ENCODE assay signal across 15 mouse cellular contexts in genomic region chr14:75409772-75410171, GRCm38 (mm10). TPM values are rescaled to one million over a fixed set of nuclear protein-coding genes. Genes with fewer than 3 reads are reported as not detected.
"Had no signal": no experiment of that assay in that cellular context is flagged by ENCODE, and none has a peak within 500 bp of the region (broad histone marks: within the 10 kb centered on the region; RNA-seq: fewer than 3 reads in every experiment).

No protein-coding gene starts in this region.

- H3K36me3 ChIP-seq: limb, embryonic 13.5 days; neural tube, embryonic 15.5 days had no signal

- H3K27ac ChIP-seq: limb, embryonic 13.5 days; liver, embryonic 14.5 days; neural tube, embryonic 15.5 days had no signal

- H3K4me3 ChIP-seq: limb, embryonic 13.5 days; myocyte; neural tube, embryonic 15.5 days had no signal

- H3K4me2 ChIP-seq: limb, embryonic 13.5 days; neural tube, embryonic 15.5 days had no signal

- H3K27me3 ChIP-seq: limb, embryonic 13.5 days; neural tube, embryonic 15.5 days had no signal

- H3K9ac ChIP-seq: limb, embryonic 13.5 days; liver, embryonic 14.5 days; neural tube, embryonic 15.5 days had no signal

- H3K9me3 ChIP-seq: limb, embryonic 13.5 days; neural tube, embryonic 15.5 days had no signal

- H3K4me1 ChIP-seq: limb, embryonic 13.5 days had no signal

- ATAC-seq: lung, postnatal 0 days had no signal

- DNase-seq: kidney, adult 11 months; kidney, adult 9 months; kidney, postnatal 10 days; left cerebral cortex, postnatal 4 days; lung, postnatal 4 days; right cerebral cortex, postnatal 4 days; spleen, adult 18-20 months; thymus, adult 18-20 months; thymus, postnatal 14 days had no signal

RNA-seq across cellular contexts. Expression of gene Siah3, which starts 46.0 kb away (rescaled TPM):
- polyA plus RNA-seq: liver, adult 2 months; lung, postnatal 0 days; myocyte had no signal
